Mouse (Mus musculus) hematopoietic multipotent progenitor cell, adult 10-12 weeks (in vitro differentiated cells): Measurements from ENCODE around the gene Scin. TPM values are rescaled to one million over a fixed set of nuclear protein-coding genes. Genes with fewer than 3 reads are reported as not detected.

Experiments
- polyA plus RNA-seq: library from polyadenylated mRNA; stranded (reverse); fragments of >175 nt; gene quantifications from 2 replicates; pipeline ENCODE4 v1.2.3, GENCODE M21; 2012; ENCODE audit warnings: low replicate concordance

The Scin gene
- 0.74 and 0.98 TPM in 2 replicates for polyA plus RNA-seq

GRCm38 (mm10) chr12:40133573-40134271 lies at the start of gene Scin:
Gene Scin (minus strand): TSS chr12:40134228.

GRCm38 (mm10) chr12:40037876-40038463 lies 96.1 kb downstream of the Scin start, which contains the start of gene Arl4a:
Gene Arl4a (minus strand): TSS chr12:40038025.

Other genes with a start within 250 kb of the Scin start
- 20.6 and 33.7 TPM in 2 replicates for gene Arl4a, start 96.2 kb downstream of the Scin start, polyA plus RNA-seq
- gene Lsmem1, start 65.3 kb upstream of the Scin start, polyA plus RNA-seq, result not detected in 2 replicates
- 16.9 and 31.3 TPM in 2 replicates for gene Ifrd1, start 114.3 kb upstream of the Scin start, polyA plus RNA-seq